Mouse (Mus musculus) CD4-positive, CD25-positive, alpha-beta regulatory T cell, adult 4 months (primary cell): ENCODE results near the gene Gm17490. TPM values are rescaled to one million over a fixed set of nuclear protein-coding genes. Genes with fewer than 3 reads are reported as not detected.
"Not testable (repeated sequence)": the region's sequence is repeated elsewhere in the genome, so short reads cannot be mapped to it uniquely, and the experiment has no call there.

Experiments
- ATAC-seq: one replicate; pipeline ENCODE4 v1.8.0; 2017
- polyA plus RNA-seq, 2 experiments: library from polyadenylated mRNA; unstranded; fragments of 100-300 nt; shearing (Covaris generic); gene quantifications; one replicate each; pipeline ENCODE4 v1.2.1; 2017

The Gm17490 gene
- polyA plus RNA-seq, 2 experiments from 2014 or later = not detected

DNA sequence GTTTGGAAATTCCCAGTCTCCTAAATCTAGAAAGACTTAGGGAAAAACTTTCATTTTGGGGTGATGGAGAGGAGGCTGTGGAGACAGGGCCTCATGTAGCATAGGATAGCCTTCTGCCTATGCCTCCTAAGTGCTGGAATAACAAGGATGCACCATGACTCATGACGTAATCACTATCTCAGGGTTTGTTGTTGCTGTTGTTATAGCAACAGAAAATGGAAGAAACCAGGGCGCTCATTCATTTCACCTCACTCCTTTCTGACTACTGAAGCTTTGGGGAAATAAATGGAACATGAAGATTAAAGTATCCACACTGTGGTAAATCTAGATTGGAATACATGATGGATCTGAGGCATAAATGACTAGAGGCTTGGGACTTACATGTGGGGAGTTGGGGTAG, 2.3 kb downstream of the Gm17490 start:
- ATAC-seq = peak; percentile 19

DNA sequence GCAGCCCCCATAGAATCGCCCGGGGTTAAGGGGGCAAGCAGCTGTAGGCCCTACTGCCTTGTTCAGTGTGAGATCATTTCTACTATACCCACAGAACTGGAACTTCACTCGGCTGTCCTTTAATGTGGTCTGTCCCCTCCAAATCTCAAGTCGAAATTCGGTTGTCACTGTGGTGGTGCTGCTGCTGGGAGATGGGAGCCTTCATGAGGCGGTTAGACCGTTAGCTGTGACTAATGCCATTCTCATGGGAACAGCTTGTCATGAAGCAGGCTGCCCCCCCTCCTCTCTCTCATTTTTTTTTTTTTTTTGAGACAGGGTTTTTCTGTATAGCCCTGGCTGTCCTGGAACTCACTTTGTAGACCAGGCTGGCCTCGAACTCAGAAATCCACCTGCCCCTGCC, 2.9 kb downstream of the Gm17490 start:
- ATAC-seq = no peak

- ATAC-seq = peak; percentile 45
These were observed 6.5 kb downstream of the Gm17490 start for GRCm38 (mm10) chr2:11619598-11619997.

DNA sequence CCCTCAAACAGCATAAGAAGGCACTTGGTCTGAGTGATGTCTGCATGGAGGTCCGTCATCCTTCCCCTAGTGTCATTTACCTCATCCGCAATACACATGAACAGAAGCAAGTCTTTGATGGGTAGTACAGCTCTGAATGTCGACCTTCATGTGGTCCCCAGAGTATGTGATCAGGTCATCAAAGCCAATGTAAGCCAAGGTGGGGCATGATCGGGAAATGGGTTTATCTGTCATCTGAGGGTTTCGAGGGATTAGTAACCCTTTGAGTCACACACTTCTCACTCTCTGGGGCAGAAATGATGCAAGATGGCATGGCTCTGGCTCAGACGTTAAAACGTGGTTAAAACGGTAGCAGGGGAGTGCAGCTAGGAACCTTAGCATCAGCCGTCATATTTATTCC, 9.2 kb downstream of the Gm17490 start:
- peak; percentile 33 for ATAC-seq

DNA sequence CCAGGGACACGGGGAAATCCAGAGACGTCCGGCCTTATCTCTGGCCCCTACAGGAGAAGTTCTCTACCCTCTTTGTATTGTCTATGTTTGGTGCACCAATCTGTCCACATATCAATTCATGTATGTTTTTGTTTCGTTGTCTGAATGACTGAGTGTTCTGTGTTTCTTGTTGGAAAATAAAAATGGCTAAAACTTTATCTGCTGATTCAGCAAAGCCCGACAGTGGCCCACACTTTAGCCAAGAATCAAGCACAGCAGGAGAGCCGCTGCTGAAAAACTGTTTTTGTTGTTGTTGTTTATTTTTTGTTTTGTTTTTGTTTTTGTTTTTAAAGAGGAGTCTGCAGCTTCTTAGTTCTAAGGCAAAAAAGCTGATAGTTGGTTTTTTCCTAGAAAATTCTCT, 13.1 kb downstream of the Gm17490 start:
- ATAC-seq = not testable (repeated sequence)

DNA sequence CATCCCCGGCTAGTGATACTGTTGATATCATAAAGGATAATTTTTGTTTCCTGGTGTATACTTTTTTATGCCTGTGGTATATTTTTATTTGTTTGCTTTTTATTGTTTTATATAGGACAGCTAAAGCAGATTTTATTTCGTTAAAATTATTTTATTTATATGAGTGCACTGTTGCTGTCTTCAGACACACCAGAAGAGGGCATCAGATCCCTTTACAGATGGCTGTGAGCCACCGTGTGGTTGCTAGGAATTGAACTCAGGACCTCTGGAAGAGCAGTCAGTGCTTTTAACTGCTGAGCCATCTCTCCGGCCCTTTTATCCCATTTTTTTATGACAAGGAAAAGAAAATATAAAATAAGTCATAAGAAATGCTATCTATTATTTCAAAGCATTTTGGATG, 19.3 kb downstream of the Gm17490 start:
- ATAC-seq = not testable (repeated sequence)

- ATAC-seq = no peak
These were observed 21.2 kb downstream of the Gm17490 start for GRCm38 (mm10) chr2:11604911-11605310.

- no peak for ATAC-seq
These were observed 22.0 kb downstream of the Gm17490 start, which contains the start of gene Rbm17 for GRCm38 (mm10) chr2:11604053-11604452. TSS of gene Rbm17 (minus strand) at chr2:11604153.

- peak; percentile 98 for ATAC-seq
These were observed 23.3 kb downstream of the Gm17490 start for GRCm38 (mm10) chr2:11602506-11603489.

DNA sequence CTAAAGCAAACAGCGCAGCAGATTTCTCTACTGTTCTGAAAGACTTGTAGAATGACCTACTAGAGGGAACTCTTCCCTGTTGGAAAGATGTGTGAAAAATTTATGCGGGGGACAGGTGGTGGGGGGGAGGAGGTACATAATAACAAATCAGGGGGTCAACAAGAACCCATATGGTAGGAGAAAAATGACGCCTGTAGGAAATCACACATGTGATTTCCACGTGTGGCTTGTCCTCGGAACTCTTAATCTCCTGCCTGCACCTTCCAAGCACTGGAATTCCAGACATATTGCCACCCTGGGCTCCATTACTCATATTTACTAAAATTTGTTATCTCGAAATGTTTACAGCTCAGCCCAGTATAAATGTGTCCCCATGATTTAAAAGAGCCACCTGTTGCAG, 24.3 kb downstream of the Gm17490 start:
- no peak for ATAC-seq

- ATAC-seq = no peak
These were observed 28.2 kb downstream of the Gm17490 start for GRCm38 (mm10) chr2:11597906-11598305.

GRCm38 (mm10) chr2:11596690-11597089, 29.4 kb downstream of the Gm17490 start:
- no peak for ATAC-seq

DNA sequence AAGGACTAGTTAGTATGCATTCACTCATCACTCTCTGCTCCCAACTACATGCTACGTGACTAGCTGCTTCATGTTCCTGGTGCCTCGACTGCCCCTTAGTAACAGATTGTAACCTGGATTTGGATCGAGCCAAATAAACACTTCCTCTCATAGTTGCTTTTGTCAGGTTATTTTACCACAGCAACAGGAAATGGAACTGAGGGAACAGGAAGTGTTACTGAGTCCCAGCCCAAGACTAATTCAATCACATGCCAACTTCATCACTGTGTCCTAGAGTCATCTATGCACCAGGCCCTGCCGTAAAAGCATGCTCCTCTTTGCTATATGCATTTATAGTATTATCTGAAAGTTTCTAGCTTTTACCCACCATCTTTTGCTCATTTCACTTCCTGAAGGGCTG, 38.1 kb downstream of the Gm17490 start:
- ATAC-seq = peak; percentile 82

- no peak for ATAC-seq
These were observed 46.7 kb downstream of the Gm17490 start for GRCm38 (mm10) chr2:11579399-11579798.

DNA sequence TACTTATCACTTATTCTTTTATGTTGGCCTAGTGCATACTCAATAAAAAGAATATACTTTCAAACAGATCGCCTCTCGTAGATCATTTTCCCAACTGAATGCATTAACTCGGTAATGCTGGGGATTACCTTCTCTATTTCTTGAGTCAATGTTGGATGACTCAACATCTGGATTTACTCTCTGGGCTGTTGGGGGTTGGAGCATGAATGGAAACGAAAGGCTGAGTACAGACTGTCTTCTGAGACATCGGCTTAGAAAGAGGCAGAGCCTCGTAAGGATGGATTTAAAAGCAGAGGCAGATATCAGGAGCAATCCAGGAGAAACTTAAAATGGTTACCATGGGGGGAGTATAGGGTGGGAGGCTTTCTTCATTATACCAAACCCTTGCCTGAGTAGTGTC, 47.9 kb downstream of the Gm17490 start:
- no peak for ATAC-seq

Other genes starting within 250 kb of the Gm17490 start
- 10 to 100 TPM; 17.6 to 22.7 TPM for gene Pfkfb3, start 72.2 kb downstream of the Gm17490 start, polyA plus RNA-seq
- 10 to 100 TPM; 34.7 TPM for gene Rbm17, start 22.1 kb downstream of the Gm17490 start, polyA plus RNA-seq
- gene Il2ra, start 16.5 kb upstream of the Gm17490 start, polyA plus RNA-seq = 100 to 1,000 TPM; 347 to 420 TPM
- gene Il15ra, start 79.0 kb upstream of the Gm17490 start, polyA plus RNA-seq = 10 to 100 TPM; 24.0 to 33.6 TPM
- 10 to 100 TPM; 44.6 to 48.6 TPM for gene Fbh1, start 151.3 kb upstream of the Gm17490 start, polyA plus RNA-seq
- gene Ankrd16, start 151.6 kb upstream of the Gm17490 start, polyA plus RNA-seq = 10 to 100 TPM; 37.1 to 38.8 TPM